Mouse (Mus musculus) heart, adult 18-20 months (tissue): ENCODE data around the gene Mrpl57. TPM values are rescaled to one million over a fixed set of nuclear protein-coding genes. Genes with fewer than 3 reads are reported as not detected.

ENCODE experiments used
- DNase-seq, 2 experiments: peaks; one replicate each; pipeline ENCODE4 v3.0.0; 2021 to 2022; ENCODE audit warnings: mixed read lengths in 1 of 2
- microRNA-seq, 2 experiments: library from miRNA; unstranded; fragments of <30 nt; microRNA quantifications; one replicate each; pipeline ENCODE4 v1.2.0; 2022
- total RNA-seq, 2 experiments: library from RNA; stranded (reverse); gene quantifications; 2 replicates each; pipeline ENCODE4 v1.2.3; 2021

Mrpl57 gene
- total RNA-seq, 2 experiments from 2014 or later, result 70.8 to 77.3 TPM

DNA sequence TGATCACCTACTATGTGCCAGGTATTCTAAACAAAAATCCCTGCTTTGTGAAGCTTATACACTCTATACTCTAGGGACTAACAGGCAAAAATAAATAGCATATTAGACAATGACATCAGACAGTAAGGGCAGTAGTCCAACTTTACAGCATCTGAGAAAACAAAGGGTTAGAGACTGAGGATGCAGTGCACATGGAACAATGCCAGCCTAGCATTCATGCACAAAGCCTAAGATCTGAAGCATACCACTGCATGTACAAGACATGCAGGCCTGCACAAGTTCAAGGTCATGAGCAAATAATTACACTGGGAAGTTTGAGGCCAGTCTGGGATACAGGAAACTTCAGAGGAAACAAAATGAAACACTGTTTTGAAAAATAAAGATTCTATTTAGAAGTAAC is 33.5 kb downstream of the Mrpl57 start:
- peak in 1 of 2 experiments; percentile 23 for DNase-seq

DNA sequence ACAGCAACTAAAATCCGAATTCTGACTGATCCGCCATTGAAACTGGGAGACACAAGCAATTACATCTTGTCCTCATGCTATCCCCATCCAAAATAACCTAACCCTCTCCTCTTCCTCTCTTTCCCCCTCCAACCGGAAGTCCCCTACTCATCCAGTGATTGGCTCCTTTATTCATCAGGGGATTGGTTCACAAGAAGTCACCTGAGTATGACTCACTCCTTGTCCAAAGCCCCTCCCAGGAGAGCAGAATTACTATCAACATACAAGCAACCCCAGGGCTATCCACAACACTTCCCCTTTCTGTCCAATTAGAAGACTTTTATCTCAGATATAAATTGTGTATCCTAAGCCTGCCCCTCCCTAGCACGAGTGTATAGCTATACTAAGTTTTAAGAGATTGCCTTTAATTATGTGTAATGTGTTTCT is 36.0 kb downstream of the Mrpl57 start:
- DNase-seq, result no peak

DNA sequence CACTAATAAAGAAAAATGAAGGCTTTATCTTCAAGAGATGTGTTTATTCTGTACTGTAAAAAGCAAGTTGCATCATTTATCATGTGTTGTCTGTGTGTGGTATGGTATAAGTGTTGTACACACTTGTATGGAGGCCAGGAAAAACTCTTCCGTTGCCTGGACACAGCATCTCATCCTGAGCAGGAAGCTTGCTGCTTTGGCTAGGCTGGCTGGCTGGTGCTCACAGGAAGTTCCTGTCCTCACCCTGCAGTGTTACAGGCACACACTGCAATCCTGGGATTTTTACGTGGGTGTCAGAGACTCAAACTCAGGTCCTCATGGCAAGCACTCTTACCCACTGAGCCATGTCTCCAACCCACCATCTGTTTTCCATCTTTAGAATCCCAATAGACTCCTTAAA is 37.1 kb downstream of the Mrpl57 start:
- DNase-seq, result peak in 1 of 2 experiments; percentile 21

DNA sequence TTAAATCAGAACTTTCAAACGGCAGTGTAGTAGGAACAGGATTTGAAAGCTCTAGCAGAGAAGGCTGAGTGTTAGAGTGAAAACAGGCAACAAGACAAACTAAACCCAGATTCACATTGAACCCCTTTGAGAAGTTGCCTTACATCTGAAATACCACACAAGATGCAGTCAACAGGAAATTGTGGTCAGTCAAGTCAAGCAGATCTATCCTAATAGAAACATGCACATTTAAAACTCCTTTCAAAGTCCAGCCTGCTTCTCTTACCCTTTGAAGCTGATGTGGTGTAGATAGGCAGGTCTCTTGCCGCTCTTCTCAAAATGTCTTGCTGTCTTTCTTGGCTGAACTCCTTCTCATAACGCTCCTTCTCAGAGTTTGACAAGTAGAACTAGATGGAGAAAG is 39.2 kb downstream of the Mrpl57 start:
- DNase-seq, result no peak

DNA sequence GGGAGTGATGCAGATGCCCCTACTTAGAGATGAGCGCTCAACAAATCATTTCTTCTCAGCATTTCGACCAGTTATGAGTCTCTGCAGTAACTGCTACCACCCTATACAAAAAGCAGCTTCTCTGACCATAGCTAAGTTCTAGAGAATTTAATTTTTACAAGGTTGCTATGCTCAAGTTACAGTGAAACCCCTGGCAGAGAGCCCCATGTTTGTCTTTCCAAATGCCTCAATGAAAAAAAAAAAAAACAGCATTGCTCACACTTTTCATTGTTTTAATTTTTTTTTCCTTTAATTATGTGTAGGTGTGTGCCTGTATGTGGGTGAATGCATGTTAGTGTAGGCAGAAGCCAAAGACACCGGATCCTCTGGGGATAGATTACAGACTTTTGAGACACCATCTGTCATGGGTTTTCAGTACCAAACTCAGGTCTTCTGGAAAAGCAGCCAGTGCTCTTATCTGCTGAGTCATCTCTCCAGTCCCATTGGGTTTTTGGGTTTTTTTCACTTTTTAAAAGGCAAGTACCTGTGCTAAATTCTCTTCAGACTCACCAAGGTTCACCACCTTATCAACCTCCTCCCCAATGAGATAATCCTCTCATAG is 40.7 kb downstream of the Mrpl57 start:
- no peak for DNase-seq

DNA sequence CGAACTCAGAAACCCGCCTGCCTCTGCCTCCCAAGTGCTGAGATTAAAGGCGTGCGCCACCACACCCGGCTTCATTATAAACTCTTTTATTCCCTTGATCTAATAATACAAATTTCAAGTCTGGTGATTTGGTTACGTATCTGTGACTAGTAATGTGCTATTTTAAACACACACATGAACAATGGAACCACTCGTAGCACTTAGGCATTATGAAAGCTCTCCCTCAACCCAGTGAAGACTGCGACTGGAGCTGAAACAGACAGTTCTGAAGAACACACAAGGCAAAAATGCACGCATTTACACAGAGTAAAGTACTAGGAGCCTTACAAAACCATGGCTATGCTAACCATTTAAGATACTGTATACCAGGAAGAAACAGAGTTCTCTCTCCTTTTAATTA is 51.9 kb downstream of the Mrpl57 start:
- DNase-seq, result no peak

Small RNA genes within 50 kb of the gene (microRNA-seq; reads per million reads assigned to microRNA genes)
- gene Mir3077, result 0.38 to 0.54 reads per million in 2 experiments

Other genes with a start within 250 kb of the Mrpl57 start
- gene Xpo4, start 160.8 kb upstream of the Mrpl57 start, total RNA-seq, result 10 to 100 TPM; 11.3 to 11.6 TPM
- gene Gm49361, start 80.1 kb upstream of the Mrpl57 start, total RNA-seq, result 1 to 10 TPM in 1 of 2 experiments, not detected in 1; 4.0 TPM
- 10 to 100 TPM; 30.7 to 31.1 TPM for gene Lats2, start 67.8 kb upstream of the Mrpl57 start, total RNA-seq
- gene Sap18, start 28.1 kb upstream of the Mrpl57 start, total RNA-seq, result 10 to 100 TPM; 71.5 to 74.0 TPM
- gene Ska3, start within 50 bp of the Mrpl57 start, total RNA-seq, result under 1 TPM in 1 of 2 experiments, not detected in 1; 0.22 TPM
- gene Zdhhc20, start 64.0 kb downstream of the Mrpl57 start, total RNA-seq, result 1 to 10 TPM; 5.8 to 8.0 TPM
- 10 to 100 TPM; 77.3 to 83.5 TPM for gene Micu2, start 173.0 kb downstream of the Mrpl57 start, total RNA-seq
- 1 to 10 TPM; 7.1 TPM for gene Fgf9, start 244.3 kb downstream of the Mrpl57 start, total RNA-seq